Mouse (Mus musculus) cerebellum, postnatal 4 days (tissue): ENCODE measurements around the gene Acadl.

Experiments used
- DNase-seq, 2 experiments: peaks; one replicate each; pipeline ENCODE4 v3.0.0; 2022; ENCODE audit warnings: low spot score in 2 of 2, mixed read lengths in 1 of 2

The Acadl gene

GRCm38 (mm10) chr1:66839135-66839534 is 23.9 kb downstream of the Acadl start:
- no peak for DNase-seq

GRCm38 (mm10) chr1:66838184-66839042 is 24.7 kb downstream of the Acadl start:
- peak; percentile 64 to 75 for DNase-seq

GRCm38 (mm10) chr1:66837207-66837606 is 25.9 kb downstream of the Acadl start:
- no peak for DNase-seq

- DNase-seq, result no peak
These were observed 30.4 kb downstream of the Acadl start for GRCm38 (mm10) chr1:66832636-66833165.

GRCm38 (mm10) chr1:66831824-66832600 is 31.1 kb downstream of the Acadl start:
- DNase-seq, result no peak

GRCm38 (mm10) chr1:66829400-66830080 is 33.5 kb downstream of the Acadl start:
- no peak for DNase-seq

GRCm38 (mm10) chr1:66821966-66822365 is 41.1 kb downstream of the Acadl start:
- DNase-seq, result no peak

- DNase-seq, result no peak
These were observed 42.8 kb downstream of the Acadl start for GRCm38 (mm10) chr1:66820241-66820640.

GRCm38 (mm10) chr1:66817865-66818315 is 45.2 kb downstream of the Acadl start:
- no peak for DNase-seq

GRCm38 (mm10) chr1:66817453-66817839 is 45.6 kb downstream of the Acadl start, which contains the start of gene Kansl1l:
Gene Kansl1l (minus strand): TSS chr1:66817562.
- peak; percentile 93 to 97 for DNase-seq

GRCm38 (mm10) chr1:66816837-66817452 is 46.1 kb downstream of the Acadl start:
- peak; percentile 98 to 99 for DNase-seq

GRCm38 (mm10) chr1:66815941-66816777 is 46.9 kb downstream of the Acadl start:
- peak; percentile 29 to 50 for DNase-seq

- no peak for DNase-seq
These were observed 48.3 kb downstream of the Acadl start for GRCm38 (mm10) chr1:66814756-66815155.

- no peak for DNase-seq
These were observed 49.9 kb downstream of the Acadl start for GRCm38 (mm10) chr1:66813191-66813590.

GRCm38 (mm10) chr1:66806821-66807220 is 56.3 kb downstream of the Acadl start:
- no peak for DNase-seq

- DNase-seq, result no peak
These were observed 57.7 kb downstream of the Acadl start for GRCm38 (mm10) chr1:66805408-66805807.

GRCm38 (mm10) chr1:66804710-66805109 is 58.4 kb downstream of the Acadl start:
- no peak for DNase-seq

- DNase-seq, result no peak
These were observed 65.1 kb downstream of the Acadl start for GRCm38 (mm10) chr1:66797962-66798361.

GRCm38 (mm10) chr1:66792838-66793466 is 70.1 kb downstream of the Acadl start:
- no peak for DNase-seq

- DNase-seq, result no peak
These were observed 80.8 kb downstream of the Acadl start for GRCm38 (mm10) chr1:66782296-66782695.
